Mouse (Mus musculus): ENCODE data around the gene Dmrt1.

Gene Dmrt1

DNA sequence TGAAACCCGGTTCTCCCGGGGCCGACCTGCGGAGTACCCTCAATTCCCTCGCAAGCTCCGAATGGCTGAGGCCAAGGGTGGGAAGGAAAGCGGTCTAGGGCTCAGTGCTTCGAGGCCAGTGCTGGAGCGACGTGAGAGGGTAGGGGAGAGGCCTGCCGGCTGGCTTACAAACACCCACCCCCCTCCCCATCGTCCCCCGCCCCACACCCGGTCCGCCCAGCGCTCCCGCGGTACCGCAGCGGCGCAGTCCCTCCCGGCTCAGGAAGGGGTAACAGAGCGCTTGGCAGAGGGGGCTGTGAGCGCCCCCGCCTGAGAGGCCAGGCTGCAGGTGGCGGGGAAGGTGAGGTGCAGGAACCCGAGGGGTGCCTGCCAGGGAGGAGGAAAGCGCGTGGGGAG lies 104.6 kb downstream of the Dmrt1 start, which contains the start of gene Dmrt3:
Dmrt3 (plus strand) TSS at position 287 of the 396 bp plus-strand sequence.
- no peak for TF ChIP-seq CTCF (conservative IDR thresholded peaks at IDR 0.05; ENCODE audit: low read length)
- TF ChIP-seq POU5F1 (IDR thresholded peaks at IDR 0.05; ENCODE audit: borderline replicate concordance, low read length): no peak
- TF ChIP-seq NANOG (IDR thresholded peaks at IDR 0.05; ENCODE audit: borderline replicate concordance, low read length): no peak

DNA sequence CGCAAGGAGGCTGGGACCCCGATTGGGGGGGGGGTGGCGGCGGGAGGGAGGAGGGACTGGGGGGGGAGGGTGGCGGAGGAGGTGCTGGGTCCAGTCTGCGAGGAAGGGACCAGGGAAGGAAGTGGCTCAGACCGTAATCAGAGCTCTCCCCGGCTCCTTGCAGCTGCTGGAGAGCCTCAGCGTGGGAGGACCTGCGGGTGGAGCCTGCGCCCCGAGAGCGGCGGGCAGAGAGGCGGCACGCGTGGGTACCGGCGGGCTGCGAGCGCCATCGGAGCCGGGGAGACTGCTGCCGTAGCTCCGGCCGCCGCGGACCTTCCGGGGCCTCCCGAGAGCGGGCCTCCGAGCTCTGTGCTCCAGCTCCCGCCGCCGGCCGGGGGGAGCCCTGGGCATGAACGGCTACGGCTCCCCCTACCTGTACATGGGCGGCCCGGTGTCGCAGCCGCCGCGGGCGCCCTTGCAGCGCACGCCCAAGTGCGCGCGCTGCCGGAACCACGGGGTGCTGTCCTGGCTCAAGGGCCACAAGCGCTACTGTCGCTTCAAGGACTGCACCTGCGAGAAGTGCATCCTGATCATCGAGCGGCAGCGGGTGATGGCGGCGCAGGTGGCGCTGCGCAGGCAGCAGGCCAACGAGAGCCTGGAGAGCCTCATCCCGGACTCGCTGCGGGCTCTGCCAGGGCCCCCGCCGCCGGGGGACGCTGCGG lies 105.1 kb downstream of the Dmrt1 start:
- Histone ChIP-seq H3K4me3 (replicated peaks; ENCODE audit: low read length) (peak overlapping the region; percentile 82), H3K9me3 (ENCODE audit: low read length) (0 out of 2 replicates have a peak, but pooled peaks cover 3% of the 10 kb centered on the region)
- no peak for TF ChIP-seq CTCF (conservative IDR thresholded peaks at IDR 0.05; ENCODE audit: low read length)
- TF ChIP-seq NANOG (IDR thresholded peaks at IDR 0.05; ENCODE audit: borderline replicate concordance, low read length): no peak
- TF ChIP-seq POU5F1 (IDR thresholded peaks at IDR 0.05; ENCODE audit: borderline replicate concordance, low read length): no peak

More for the DNA sequence above, 104.6 kb downstream of the Dmrt1 start, which contains the start of gene Dmrt3:
- H3K9me3 ChIP-seq (ENCODE audit: low read length): 0 out of 2 replicates have a peak, but pooled peaks cover 3% of the 10 kb centered on the region
- peaks cover 57% of the 10 kb centered on the region for H3K4me1 ChIP-seq (replicated peaks; ENCODE audit: low read depth, low read length)
- peaks cover 95% of the 10 kb centered on the region for H3K27me3 ChIP-seq (ENCODE audit: insufficient read depth, low read length)
- H3K4me3 ChIP-seq (replicated peaks; ENCODE audit: low read length): peak within 1 kb of the TSS; percentile 82
- H3K36me3 ChIP-seq (ENCODE audit: insufficient read depth, low read length): no peaks in the 10 kb centered on the region

DNA sequence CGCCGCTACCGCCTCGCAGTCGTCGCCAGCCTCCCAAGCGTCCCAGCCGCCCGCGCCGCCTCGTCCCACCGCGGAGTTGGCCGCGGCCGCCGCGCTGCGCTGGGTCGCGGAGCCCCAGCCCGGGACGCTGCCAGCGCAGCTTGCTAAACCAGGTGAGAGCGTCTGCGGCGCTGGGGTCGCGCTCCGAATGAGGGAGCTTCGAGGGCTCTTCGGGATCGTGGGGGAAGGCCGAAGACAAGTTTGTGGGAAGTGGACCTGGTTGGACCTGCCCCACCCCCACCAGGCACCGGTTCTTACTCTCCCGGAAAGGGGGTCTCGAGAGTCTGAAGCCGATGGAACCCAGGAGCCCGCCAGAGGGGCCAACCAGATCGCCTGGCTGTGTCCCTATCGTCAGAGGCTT lies 105.7 kb downstream of the Dmrt1 start:
- Histone ChIP-seq H3K36me3 (ENCODE audit: insufficient read depth, low read length) (no peaks in the 10 kb centered on the region), H3K9me3 (ENCODE audit: low read length) (0 out of 2 replicates have a peak, but pooled peaks cover 3% of the 10 kb centered on the region), H3K4me1 (replicated peaks; ENCODE audit: low read depth, low read length) (peaks cover 50% of the 10 kb centered on the region), H3K27me3 (ENCODE audit: insufficient read depth, low read length) (peaks cover 97% of the 10 kb centered on the region), H3K4me3 (replicated peaks; ENCODE audit: low read length) (peak overlapping the region; percentile 82)
- no peak for TF ChIP-seq NANOG (IDR thresholded peaks at IDR 0.05; ENCODE audit: borderline replicate concordance, low read length)
- TF ChIP-seq POU5F1 (IDR thresholded peaks at IDR 0.05; ENCODE audit: borderline replicate concordance, low read length): no peak
- no peak for TF ChIP-seq CTCF (conservative IDR thresholded peaks at IDR 0.05; ENCODE audit: low read length)

More for the DNA sequence above, 105.1 kb downstream of the Dmrt1 start:
- Histone ChIP-seq H3K36me3 (ENCODE audit: insufficient read depth, low read length) (no peaks in the 10 kb centered on the region), H3K4me1 (replicated peaks; ENCODE audit: low read depth, low read length) (peaks cover 54% of the 10 kb centered on the region), H3K27me3 (ENCODE audit: insufficient read depth, low read length) (peaks cover 96% of the 10 kb centered on the region)

DNA sequence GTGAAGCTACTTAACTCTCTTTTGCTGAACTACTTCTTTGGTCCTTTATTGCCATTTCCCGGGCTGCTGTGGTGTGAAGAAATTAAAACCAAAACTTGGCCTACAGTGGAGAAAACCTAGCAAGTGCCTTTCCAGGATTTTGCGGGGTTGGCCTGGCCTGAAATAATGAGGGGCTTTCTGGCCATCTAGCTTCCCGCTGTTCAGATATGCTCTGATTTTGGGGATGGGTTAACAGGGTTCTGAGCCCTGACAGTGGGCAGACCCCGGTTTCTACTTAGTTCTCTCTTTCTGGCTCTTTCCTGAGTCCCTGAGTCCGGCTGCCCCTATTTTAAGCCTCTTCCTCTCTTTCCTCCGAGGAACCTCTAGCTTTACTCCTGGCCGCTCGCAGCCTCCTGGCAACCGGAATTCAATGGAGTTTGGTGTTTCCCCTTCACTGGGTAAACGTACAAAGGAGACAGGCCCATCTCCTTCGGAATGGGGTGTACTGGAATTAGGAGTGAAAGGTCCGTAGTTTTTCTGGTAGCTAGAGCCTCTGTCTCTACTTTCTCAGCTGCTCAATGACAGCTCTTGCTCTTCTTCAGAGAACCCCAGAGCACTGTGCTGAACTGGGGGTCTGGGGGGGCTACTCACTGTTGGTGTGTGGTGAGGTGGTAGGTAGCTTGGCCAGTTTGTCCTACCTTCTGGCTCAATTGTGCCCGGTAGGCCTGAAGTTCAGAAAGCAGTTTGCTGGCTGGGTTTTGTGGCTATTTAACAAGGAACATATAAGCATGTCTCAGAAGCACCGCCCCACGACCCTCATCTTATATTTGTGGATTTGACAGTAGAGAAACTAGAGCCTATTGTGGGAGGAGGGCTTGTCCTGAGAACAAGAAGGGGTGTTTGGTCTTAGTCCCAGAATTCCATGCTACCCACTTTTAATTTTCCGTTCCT lies 106.7 kb downstream of the Dmrt1 start:
- TF ChIP-seq POU5F1 (IDR thresholded peaks at IDR 0.05; ENCODE audit: borderline replicate concordance, low read length) (no peak), NANOG (IDR thresholded peaks at IDR 0.05; ENCODE audit: borderline replicate concordance, low read length) (no peak), CTCF (conservative IDR thresholded peaks at IDR 0.05; ENCODE audit: low read length) (no peak)
- H3K4me3 ChIP-seq (replicated peaks; ENCODE audit: low read length): no peak overlapping the region
- H3K9me3 ChIP-seq (ENCODE audit: low read length): peaks cover 3% of the 10 kb centered on the region; the same call in 1 of the 2 replicates
- peaks cover 40% of the 10 kb centered on the region for H3K4me1 ChIP-seq (replicated peaks; ENCODE audit: low read depth, low read length)
- H3K27me3 ChIP-seq (ENCODE audit: insufficient read depth, low read length): peaks cover 97% of the 10 kb centered on the region
- H3K36me3 ChIP-seq (ENCODE audit: insufficient read depth, low read length): no peaks in the 10 kb centered on the region

DNA sequence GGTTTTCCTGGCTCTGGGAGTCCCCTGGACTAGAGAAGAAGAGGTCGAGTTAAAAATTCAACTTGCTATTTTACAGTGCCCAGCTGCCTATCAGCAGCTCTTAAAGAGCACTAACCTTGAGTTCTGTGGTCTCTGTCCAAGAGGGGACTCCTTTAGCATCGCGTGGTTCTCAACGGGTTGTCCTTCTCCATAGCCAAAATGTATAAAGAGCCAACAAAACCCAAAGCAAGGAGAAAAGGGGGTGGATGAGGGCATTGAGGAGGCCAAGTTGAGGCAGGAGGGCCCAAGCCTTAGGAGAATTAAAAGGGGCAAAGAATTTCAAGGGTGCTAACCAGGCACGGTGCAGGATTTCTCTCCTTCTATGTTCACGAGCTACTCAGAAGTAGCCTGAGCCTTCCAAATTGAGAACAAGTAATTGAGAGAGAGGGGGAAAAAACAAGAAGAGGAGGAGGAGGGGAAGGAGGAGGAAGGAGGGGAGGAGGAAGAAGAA lies 107.4 kb downstream of the Dmrt1 start:
- Histone ChIP-seq H3K36me3 (ENCODE audit: insufficient read depth, low read length) (no peaks in the 10 kb centered on the region), H3K4me3 (replicated peaks; ENCODE audit: low read length) (no peak overlapping the region), H3K9me3 (ENCODE audit: low read length) (peaks cover 3% of the 10 kb centered on the region; the same call in 1 of the 2 replicates), H3K4me1 (replicated peaks; ENCODE audit: low read depth, low read length) (peaks cover 33% of the 10 kb centered on the region), H3K27me3 (ENCODE audit: insufficient read depth, low read length) (peaks cover 93% of the 10 kb centered on the region)
- TF ChIP-seq CTCF (conservative IDR thresholded peaks at IDR 0.05; ENCODE audit: low read length) (no peak), POU5F1 (IDR thresholded peaks at IDR 0.05; ENCODE audit: borderline replicate concordance, low read length) (no peak), NANOG (IDR thresholded peaks at IDR 0.05; ENCODE audit: borderline replicate concordance, low read length) (no peak)

DNA sequence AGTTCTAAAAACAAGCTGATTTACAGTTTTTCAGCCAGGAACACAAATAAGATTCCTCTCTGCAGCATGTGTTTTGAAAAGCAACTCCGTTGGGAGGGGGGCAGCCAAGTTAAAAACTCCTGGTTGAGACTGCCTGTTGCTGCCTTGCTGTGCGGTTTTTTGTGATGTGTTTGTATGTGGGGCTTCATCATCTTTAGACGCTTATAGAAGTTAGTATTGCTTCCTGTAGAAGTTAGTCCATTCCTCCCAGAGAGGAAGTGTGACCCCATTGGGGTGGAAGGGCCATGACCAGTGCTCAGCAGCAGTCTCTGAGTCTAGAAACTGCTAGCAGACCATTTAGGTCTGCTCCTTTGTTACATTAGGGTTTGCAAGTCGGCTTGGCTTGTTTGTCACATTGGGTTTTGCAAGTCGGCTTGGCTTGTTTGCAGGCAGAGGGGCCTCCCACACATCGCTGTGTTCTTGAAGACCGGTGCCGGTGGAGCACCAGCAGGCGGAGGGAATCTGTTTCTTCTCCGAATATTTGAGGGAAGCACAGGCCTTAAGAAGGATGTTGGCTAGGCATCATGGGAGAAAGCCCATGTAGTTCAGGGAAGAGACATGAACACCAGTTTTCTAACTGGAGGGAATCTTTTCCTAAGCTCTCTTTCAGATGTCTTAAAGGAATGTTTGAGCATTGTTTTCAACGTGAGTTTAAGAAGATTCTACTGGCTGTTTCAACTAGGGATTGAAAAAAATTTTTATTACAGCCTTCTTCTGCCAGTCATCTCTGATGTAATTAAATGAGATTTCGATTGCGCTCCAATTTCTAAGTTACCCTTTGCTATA lies 108.3 kb downstream of the Dmrt1 start:
- Histone ChIP-seq H3K36me3 (ENCODE audit: insufficient read depth, low read length) (no peaks in the 10 kb centered on the region), H3K27me3 (ENCODE audit: insufficient read depth, low read length) (peaks cover 92% of the 10 kb centered on the region), H3K9me3 (ENCODE audit: low read length) (peaks cover 3% of the 10 kb centered on the region; the same call in 1 of the 2 replicates), H3K4me3 (replicated peaks; ENCODE audit: low read length) (no peak overlapping the region), H3K4me1 (replicated peaks; ENCODE audit: low read depth, low read length) (peaks cover 24% of the 10 kb centered on the region)
- no peak for TF ChIP-seq CTCF (conservative IDR thresholded peaks at IDR 0.05; ENCODE audit: low read length)
- TF ChIP-seq NANOG (IDR thresholded peaks at IDR 0.05; ENCODE audit: borderline replicate concordance, low read length): no peak
- no peak for TF ChIP-seq POU5F1 (IDR thresholded peaks at IDR 0.05; ENCODE audit: borderline replicate concordance, low read length)

DNA sequence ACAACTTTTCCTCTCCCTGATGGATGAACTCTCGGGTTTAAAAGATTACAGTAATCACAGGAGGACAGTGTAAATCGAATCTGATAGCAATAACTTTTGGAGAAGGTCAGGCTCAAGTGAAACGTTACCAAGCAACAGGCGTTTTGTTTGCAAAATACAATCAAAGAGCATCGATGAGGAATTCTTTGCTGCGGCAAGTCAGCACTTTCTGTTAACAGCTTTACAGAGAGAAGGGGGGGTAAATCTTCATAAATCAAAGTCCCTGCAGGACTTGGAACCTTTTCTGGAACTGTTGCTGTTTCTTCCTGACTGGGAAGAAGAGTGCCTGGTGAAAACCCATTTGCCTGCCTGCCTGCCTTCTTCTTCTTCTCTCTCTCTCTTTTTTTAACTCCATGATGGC lies 110.5 kb downstream of the Dmrt1 start:
- peaks cover 3% of the 10 kb centered on the region; the same call in 1 of the 2 replicates for H3K9me3 ChIP-seq (ENCODE audit: low read length)
- TF ChIP-seq POU5F1 (IDR thresholded peaks at IDR 0.05; ENCODE audit: borderline replicate concordance, low read length): no peak
- no peak for TF ChIP-seq NANOG (IDR thresholded peaks at IDR 0.05; ENCODE audit: borderline replicate concordance, low read length)
- TF ChIP-seq CTCF (conservative IDR thresholded peaks at IDR 0.05; ENCODE audit: low read length): no peak
- H3K36me3 ChIP-seq (ENCODE audit: insufficient read depth, low read length): no peaks in the 10 kb centered on the region
- peaks cover 89% of the 10 kb centered on the region for H3K27me3 ChIP-seq (ENCODE audit: insufficient read depth, low read length)
- no peak overlapping the region for H3K4me3 ChIP-seq (replicated peaks; ENCODE audit: low read length)
- H3K4me1 ChIP-seq (replicated peaks; ENCODE audit: low read depth, low read length): peaks cover 12% of the 10 kb centered on the region; the same call in 1 of the 2 replicates
